8 mouse cellular contexts compared by ENCODE assay signal in the genomic region with DNA sequence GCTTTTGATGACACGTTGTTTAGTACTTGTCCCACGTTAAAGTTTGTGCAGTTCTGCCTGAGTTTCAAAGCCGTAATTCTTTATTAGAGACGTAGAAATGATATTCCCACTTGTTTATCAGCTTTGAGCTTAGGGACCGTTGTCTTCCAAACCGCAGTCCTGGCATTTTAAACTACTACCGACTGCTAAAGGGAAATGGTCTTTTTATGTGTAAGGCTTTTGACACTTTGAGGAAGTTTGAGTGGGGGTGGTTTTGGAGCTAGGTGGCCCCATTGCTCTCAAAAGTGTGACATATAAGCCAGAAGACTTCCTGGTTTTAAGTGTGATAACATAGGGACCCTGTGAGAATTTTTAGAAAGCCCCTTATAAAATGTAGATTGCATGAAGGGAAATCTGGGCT. TPM values are rescaled to one million over a fixed set of nuclear protein-coding genes. Genes with fewer than 3 reads are reported as not detected.
DNase-seq lines count a peak whose midpoint lies in the region; ATAC-seq and TF ChIP-seq lines count a peak whose summit lies in the region.

No protein-coding gene starts in this region.

- TF ChIP-seq CTCF in G1E (IDR thresholded peaks at IDR 0.05; ENCODE audit: low read depth, low read length), result no peak

- peak overlapping the region; percentile 84 for H3K4me3 ChIP-seq in G1E (ENCODE audit: low read depth, low read length)
- peak overlapping the region; percentile 76 for H3K4me3 ChIP-seq in heart, embryonic 13.5 days
- H3K4me3 ChIP-seq in liver, embryonic 16.5 days (ENCODE audit: low read depth, low read length), result peak overlapping the region; percentile 84
- peak overlapping the region; percentile 68 for H3K4me3 ChIP-seq in neural tube, embryonic 13.5 days

- peaks cover 36% of the 10 kb centered on the region for H3K36me3 ChIP-seq in G1E (replicated peaks)
- peaks cover 26% of the 10 kb centered on the region for H3K36me3 ChIP-seq in heart, embryonic 13.5 days
- H3K36me3 ChIP-seq in liver, embryonic 16.5 days (ENCODE audit: control insufficient read depth, insufficient read depth), result peaks cover 7% of the 10 kb centered on the region
- H3K36me3 ChIP-seq in neural tube, embryonic 13.5 days, result peaks cover 24% of the 10 kb centered on the region

- H3K9ac ChIP-seq in heart, embryonic 13.5 days, result peak overlapping the region; percentile 90
- peak overlapping the region; percentile 93 for H3K9ac ChIP-seq in liver, embryonic 16.5 days (ENCODE audit: low read depth, low read length)
- H3K9ac ChIP-seq in neural tube, embryonic 13.5 days, result peak overlapping the region; percentile 91

- no peaks in the 10 kb centered on the region for H3K9me3 ChIP-seq in G1E (replicated peaks)
- H3K9me3 ChIP-seq in heart, embryonic 13.5 days, result no peaks in the 10 kb centered on the region
- H3K9me3 ChIP-seq in liver, embryonic 16.5 days (replicated peaks; ENCODE audit: control insufficient read depth, low read length), result no peaks in the 10 kb centered on the region
- H3K9me3 ChIP-seq in neural tube, embryonic 13.5 days, result no peaks in the 10 kb centered on the region

- peak; percentile 61 to 71 for DNase-seq in B cell, adult 2 months
- peak; percentile 69 for DNase-seq in G1E (ENCODE audit: low spot score)
- no peak for DNase-seq in layer of hippocampus, adult 8-10 months (ENCODE audit: low spot score in 2 of 2)
- DNase-seq in left cerebral cortex, postnatal 14 days (ENCODE audit: low spot score in 2 of 2), result no peak

- intact Hi-C loops in left cerebral cortex, postnatal 14 days (cut with DNase I), result no loop called here

- no peak for ATAC-seq in G1E (ENCODE audit: extremely low read depth, insufficient number of reproducible peaks, low FRiP score, poor library complexity, severe bottlenecking)
- ATAC-seq in heart, embryonic 13.5 days (ENCODE audit: extremely low read depth, insufficient number of reproducible peaks, low FRiP score, low TSS enrichment), result no peak
- ATAC-seq in liver, embryonic 16.5 days (ENCODE audit: low read depth), result no peak
- ATAC-seq in neural tube, embryonic 13.5 days (ENCODE audit: low read depth), result no peak
- no peak for ATAC-seq in megakaryocyte-erythroid progenitor cell, adult 5-6 weeks (replicated peaks; ENCODE audit: low FRiP score, low TSS enrichment, poor library complexity, severe bottlenecking)

- peaks cover 2% of the 10 kb centered on the region; the same call in 1 of the 2 replicates for H3K27me3 ChIP-seq in G1E (ENCODE audit: insufficient read depth, low read length)
- 0 out of 2 replicates have a peak, but pooled peaks cover 5% of the 10 kb centered on the region for H3K27me3 ChIP-seq in heart, embryonic 13.5 days (replicated peaks)
- H3K27me3 ChIP-seq in liver, embryonic 16.5 days (ENCODE audit: control insufficient read depth, insufficient read depth, low read depth, low read length), result no peaks in the 10 kb centered on the region
- H3K27me3 ChIP-seq in neural tube, embryonic 13.5 days, result peaks cover 6% of the 10 kb centered on the region; the same call in 1 of the 2 replicates

- peak overlapping the region; percentile 96 for H3K4me2 ChIP-seq in heart, embryonic 13.5 days
- peak overlapping the region; percentile 71 for H3K4me2 ChIP-seq in liver, embryonic 16.5 days (ENCODE audit: low read depth, low read length)
- H3K4me2 ChIP-seq in neural tube, embryonic 13.5 days, result peak overlapping the region; percentile 91

- peaks cover 50% of the 10 kb centered on the region for H3K4me1 ChIP-seq in G1E (ENCODE audit: insufficient read depth, low read depth, low read length)
- peaks cover 38% of the 10 kb centered on the region for H3K4me1 ChIP-seq in heart, embryonic 13.5 days
- peaks cover 7% of the 10 kb centered on the region for H3K4me1 ChIP-seq in liver, embryonic 16.5 days (ENCODE audit: control insufficient read depth, low read depth, low read length)
- H3K4me1 ChIP-seq in neural tube, embryonic 13.5 days (replicated peaks), result peaks cover 40% of the 10 kb centered on the region

- H3K27ac ChIP-seq in heart, embryonic 13.5 days (replicated peaks), result peak overlapping the region; percentile 73; the same call in 1 of the 2 replicates
- H3K27ac ChIP-seq in liver, embryonic 16.5 days (ENCODE audit: low read length), result peak overlapping the region; percentile 77
- H3K27ac ChIP-seq in neural tube, embryonic 13.5 days (replicated peaks), result peak overlapping the region; percentile 83; the same call in 1 of the 2 replicates

- WGBS in heart, embryonic 13.5 days, result 13% methylated on average over 7 of the region's 7 CpGs
- WGBS in liver, embryonic 16.5 days (ENCODE audit: insufficient replicate concordance), result 2% methylated on average over 7 of the region's 7 CpGs
- WGBS in neural tube, embryonic 13.5 days, result 27% methylated on average over 7 of the region's 7 CpGs

RNA-seq across cellular contexts. Expression of gene Gpatch2l, which starts 0.9 kb away (rescaled TPM):
- total RNA-seq in G1E (2014; fragmentation: Nextera tagmentation) (58.1 and 95.0 TPM in 2 replicates), G1E (2017) (53.9 and 56.4 TPM in 2 replicates)
- polyA plus RNA-seq in G1E (2012), result 17.9 and 18.4 TPM in 2 replicates
- polyA plus RNA-seq in heart, embryonic 13.5 days (2015; fragmentation: Nextera tagmentation; extraction: Ambion mirVana), result 10.4 and 11.1 TPM in 2 replicates
- polyA plus RNA-seq in liver, embryonic 16.5 days (2015; fragmentation: Nextera tagmentation; extraction: Ambion mirVana), result 5.3 and 5.4 TPM in 2 replicates
- 22.3 and 25.9 TPM in 2 replicates for polyA plus RNA-seq in neural tube, embryonic 13.5 days (2015; fragmentation: Nextera tagmentation; extraction: Ambion mirVana)
- 10 to 100 TPM; 31.9 to 37.3 (median 32.8) TPM for total RNA-seq in layer of hippocampus, adult 8-10 months (2022)
- 10 to 100 TPM; 36.7 to 38.0 TPM for total RNA-seq in left cerebral cortex, postnatal 14 days (2021)
- 16.1 and 24.5 TPM in 2 replicates for total RNA-seq in megakaryocyte-erythroid progenitor cell, adult 5-6 weeks (2014; fragmentation: Nextera tagmentation)
- 21.9 and 24.0 TPM in 2 replicates for total RNA-seq in megakaryocyte-erythroid progenitor cell, adult 5-6 weeks (2017)

Comparison
In these comparisons a context has a peak if more than half of its experiments do, and no peak if none do; other contexts are left out.
1. DNase-seq: peak in B cell, adult 2 months (2 of 2) and G1E (single experiment); none in layer of hippocampus, adult 8-10 months (0 of 2) and left cerebral cortex, postnatal 14 days (0 of 2).
2. Peak in every context shown above with its lines, with median percentiles within 50 percentile points of each other: H3K4me3 ChIP-seq, H3K27ac ChIP-seq, H3K4me2 ChIP-seq and H3K9ac ChIP-seq.